Mouse (Mus musculus) embryonic facial prominence, embryonic 14.5 days (tissue): ENCODE measurements around the gene Unc5b. TPM values are rescaled to one million over a fixed set of nuclear protein-coding genes. Genes with fewer than 3 reads are reported as not detected.
A peak's percentile ranks its signal among the peaks of the same experiment; 100 is the strongest.
"Not testable (repeated sequence)": the region's sequence is repeated elsewhere in the genome, so short reads cannot be mapped to it uniquely, and the experiment has no call there.

Source experiments
- ATAC-seq: fragments of 200-750 bp; cut with Nextera tagmentation; 2 replicates; pipeline ENCODE4 v1.8.0; 2017; ENCODE audit warnings: low read depth, moderate number of reproducible peaks, moderate TSS enrichment
- DNase-seq: peaks from one replicate; pipeline ENCODE4 v3.0.0-alpha.2; 2015; ENCODE audit warnings: low spot score
- H3K27ac ChIP-seq: fragments of 300-500 bp; sonication (generic); replicated peaks from 2 replicates; pipeline ENCODE4 v1.5.1; 2014; ENCODE audit warnings: low read depth, mild to moderate bottlenecking, low read length, moderate library complexity
- H3K27me3 ChIP-seq: fragments of 300-500 bp; sonication (generic); replicated peaks from 2 replicates; pipeline ENCODE4 v1.6.1; 2014; ENCODE audit warnings: low read length; ENCODE audit not compliant: control insufficient read depth, insufficient read depth
- H3K36me3 ChIP-seq: fragments of 300-500 bp; sonication (generic); 2 replicates; pipeline ENCODE4 v1.6.1; 2014; ENCODE audit warnings: low read length, mixed read lengths; ENCODE audit not compliant: control insufficient read depth, insufficient read depth
- H3K4me1 ChIP-seq: fragments of 300-500 bp; sonication (generic); 2 replicates; pipeline ENCODE4 v1.6.1; 2014; ENCODE audit warnings: antibody characterized with exemption, low read length; ENCODE audit not compliant: control insufficient read depth, insufficient read depth
- H3K4me2 ChIP-seq: fragments of 300-500 bp; sonication (generic); 2 replicates; pipeline ENCODE4 v1.6.1; 2014; ENCODE audit warnings: low read depth, mild to moderate bottlenecking, low read length, moderate library complexity, mixed read lengths
- H3K4me3 ChIP-seq: fragments of 300-500 bp; sonication (generic); 2 replicates; pipeline ENCODE4 v1.5.1; 2014; ENCODE audit warnings: low read depth, mild to moderate bottlenecking, low read length
- H3K9ac ChIP-seq: fragments of 300-500 bp; sonication (generic); 2 replicates; pipeline ENCODE4 v1.6.1; 2014; ENCODE audit warnings: low read depth, mild to moderate bottlenecking, low read length, moderate library complexity, mixed read lengths
- H3K9me3 ChIP-seq: fragments of 300-500 bp; sonication (generic); 2 replicates; pipeline ENCODE4 v1.6.1; 2016; ENCODE audit warnings: low read length; ENCODE audit not compliant: control insufficient read depth
- WGBS: fragments of 180-500 bp; shearing (Covaris S2); extraction: QIAGEN DNeasy Blood & Tissue Kit; methylation state at CpG from one replicate; pipeline ENCODE4 v1.1.7; 2014; 5-methylcytosine and 5-hydroxymethylcytosine counted together
- polyA plus RNA-seq: library from polyadenylated mRNA; unstranded; fragments of >200 nt; fragmentation: Nextera tagmentation; extraction: Ambion mirVana; gene quantifications from 2 replicates; pipeline ENCODE4 v1.2.1, GENCODE M21; 2014

Gene Unc5b
- polyA plus RNA-seq = 6.1 and 6.6 TPM in 2 replicates

GRCm38 (mm10) chr10:60831379-60831778, at the start of gene Unc5b:
Gene Unc5b, minus strand, starts transcription at chr10:60831581.
- H3K9me3 ChIP-seq = no peaks in the 10 kb centered on the region
- peak within 1 kb of the TSS; percentile 83 for H3K9ac ChIP-seq
- WGBS = 0% methylated on average over 14 of the region's 53 CpGs
- H3K4me3 ChIP-seq = peak within 1 kb of the TSS; percentile 72
- DNase-seq (peak; percentile 93), ATAC-seq (peak; percentile 92)
- no peaks in the 10 kb centered on the region for H3K36me3 ChIP-seq
- peak within 1 kb of the TSS; percentile 98 for H3K4me2 ChIP-seq
- peaks cover 57% of the 10 kb centered on the region for H3K27me3 ChIP-seq
- peak within 1 kb of the TSS; percentile 63; the same call in 1 of the 2 replicates for H3K27ac ChIP-seq
- peaks cover 17% of the 10 kb centered on the region for H3K4me1 ChIP-seq

GRCm38 (mm10) chr10:60879817-60880216, 48.4 kb upstream of the Unc5b start:
- Histone ChIP-seq H3K9ac (no peak overlapping the region), H3K27me3 (no peaks in the 10 kb centered on the region), H3K4me3 (no peak overlapping the region), H3K9me3 (no peaks in the 10 kb centered on the region), H3K27ac (no peak overlapping the region), H3K4me1 (no peaks in the 10 kb centered on the region), H3K4me2 (no peak overlapping the region), H3K36me3 (no peaks in the 10 kb centered on the region)
- 86% methylated on average over 4 of the region's 4 CpGs for WGBS
- no peak for ATAC-seq
- DNase-seq = no peak

- H3K4me2 ChIP-seq = no peak overlapping the region
- ATAC-seq = no peak
- no peaks in the 10 kb centered on the region for H3K36me3 ChIP-seq
- no peak overlapping the region for H3K27ac ChIP-seq
- H3K9me3 ChIP-seq = no peaks in the 10 kb centered on the region
- DNase-seq = no peak
- WGBS = 88% methylated on average over 5 of the region's 5 CpGs
- no peaks in the 10 kb centered on the region for H3K27me3 ChIP-seq
- no peak overlapping the region for H3K4me3 ChIP-seq
- no peaks in the 10 kb centered on the region for H3K4me1 ChIP-seq
- no peak overlapping the region for H3K9ac ChIP-seq
Measured at GRCm38 (mm10) chr10:60877075-60877474, 45.7 kb upstream of the Unc5b start.

- Histone ChIP-seq H3K27me3 (no peaks in the 10 kb centered on the region), H3K9ac (no peak overlapping the region), H3K4me3 (no peak overlapping the region), H3K9me3 (no peaks in the 10 kb centered on the region), H3K36me3 (no peaks in the 10 kb centered on the region), H3K27ac (no peak overlapping the region), H3K4me2 (no peak overlapping the region), H3K4me1 (no peaks in the 10 kb centered on the region)
- DNase-seq = no peak
- 90% methylated on average over 1 of the region's 1 CpGs for WGBS
- no peak for ATAC-seq
Measured at GRCm38 (mm10) chr10:60875011-60875410, 43.6 kb upstream of the Unc5b start.

- WGBS = 84% methylated on average over 6 of the region's 6 CpGs
- Histone ChIP-seq H3K4me2 (no peak overlapping the region), H3K27ac (no peak overlapping the region), H3K9me3 (no peaks in the 10 kb centered on the region), H3K4me3 (no peak overlapping the region), H3K36me3 (no peaks in the 10 kb centered on the region), H3K27me3 (no peaks in the 10 kb centered on the region), H3K4me1 (no peaks in the 10 kb centered on the region), H3K9ac (no peak overlapping the region)
- ATAC-seq = no peak
- DNase-seq = no peak
Measured at GRCm38 (mm10) chr10:60863318-60863717, 31.9 kb upstream of the Unc5b start.

GRCm38 (mm10) chr10:60862477-60863293, 31.3 kb upstream of the Unc5b start:
- 56% methylated on average over 25 of the region's 25 CpGs for whole genome bisulfite sequencing
- H3K9ac ChIP-seq = no peak overlapping the region
- no peak overlapping the region for H3K27ac ChIP-seq
- no peak overlapping the region for H3K4me2 ChIP-seq
- H3K4me3 ChIP-seq = no peak overlapping the region
- no peaks in the 10 kb centered on the region for H3K27me3 ChIP-seq
- H3K36me3 ChIP-seq = no peaks in the 10 kb centered on the region
- ATAC-seq = no peak
- H3K9me3 ChIP-seq = no peaks in the 10 kb centered on the region
- no peak for DNase-seq
- H3K4me1 ChIP-seq = no peaks in the 10 kb centered on the region

- not testable (repeated sequence) for H3K4me3 ChIP-seq, H3K9ac ChIP-seq, DNase-seq, H3K9me3 ChIP-seq, H3K27ac ChIP-seq, H3K4me2 ChIP-seq, H3K36me3 ChIP-seq, ATAC-seq, H3K27me3 ChIP-seq, H3K4me1 ChIP-seq
Measured at GRCm38 (mm10) chr10:60845271-60845670, 13.9 kb upstream of the Unc5b start.

GRCm38 (mm10) chr10:60838816-60839215, 7.4 kb upstream of the Unc5b start:
- H3K27me3 ChIP-seq = peaks cover 5% of the 10 kb centered on the region; the same call in 1 of the 2 replicates
- ATAC-seq (no peak), DNase-seq (no peak)
- H3K4me1 ChIP-seq = no peaks in the 10 kb centered on the region
- no peaks in the 10 kb centered on the region for H3K9me3 ChIP-seq
- H3K36me3 ChIP-seq = no peaks in the 10 kb centered on the region
- whole genome bisulfite sequencing = 52% methylated on average over 19 of the region's 19 CpGs
- H3K4me2 ChIP-seq = no peak overlapping the region
- H3K9ac ChIP-seq = no peak overlapping the region
- H3K4me3 ChIP-seq = no peak overlapping the region
- H3K27ac ChIP-seq = no peak overlapping the region

- H3K9me3 ChIP-seq = no peaks in the 10 kb centered on the region
- peaks cover 8% of the 10 kb centered on the region; the same call in 1 of the 2 replicates for H3K4me1 ChIP-seq
- no peaks in the 10 kb centered on the region for H3K36me3 ChIP-seq
- no peak overlapping the region for H3K27ac ChIP-seq
- DNase-seq = peak; percentile 54
- H3K4me2 ChIP-seq = no peak overlapping the region
- no peak overlapping the region for H3K4me3 ChIP-seq
- 4% methylated on average over 13 of the region's 13 CpGs for WGBS
- H3K9ac ChIP-seq = no peak overlapping the region
- peaks cover 31% of the 10 kb centered on the region for H3K27me3 ChIP-seq
- no peak for ATAC-seq
Measured at GRCm38 (mm10) chr10:60834949-60835348, 3.6 kb upstream of the Unc5b start.
